Mouse (Mus musculus) myocyte (in vitro differentiated cells): ENCODE results near the gene Alox12. TPM values are rescaled to one million over a fixed set of nuclear protein-coding genes. Genes with fewer than 3 reads are reported as not detected.

Source experiments
- H3K27me3 ChIP-seq: one replicate; pipeline ENCODE4 v1.6.1; 2011; ENCODE audit not compliant: control insufficient read depth, insufficient read depth, insufficient read length
- H3K36me3 ChIP-seq: one replicate; pipeline ENCODE4 v1.6.1; 2011; ENCODE audit not compliant: control insufficient read depth, insufficient read depth
- H3K4me2 ChIP-seq: one replicate; pipeline ENCODE4 v1.6.1; 2011; ENCODE audit warnings: low read depth, control low read depth
- H3K4me3 ChIP-seq: one replicate; pipeline ENCODE4 v1.5.1; 2011; ENCODE audit warnings: mild to moderate bottlenecking, control low read depth, moderate library complexity
- H3K79me2 ChIP-seq: one replicate; pipeline ENCODE4 v1.6.1; 2011; ENCODE audit not compliant: control insufficient read depth, insufficient read depth
- H3ac ChIP-seq: one replicate; pipeline ENCODE4 v1.6.1; 2011; ENCODE audit not compliant: control insufficient read depth, insufficient read length
- CEBPB ChIP-seq: IDR thresholded peaks from 2 replicates; pipeline ENCODE4 v1.6.1; 2011; ENCODE audit warnings: mild to moderate bottlenecking, moderate library complexity; ENCODE audit not compliant: poor library complexity, insufficient read depth, severe bottlenecking
- E2F4 ChIP-seq: IDR thresholded peaks from one replicate; pipeline ENCODE4 v1.6.1; 2011; ENCODE audit warnings: mild to moderate bottlenecking, control low read depth, moderate library complexity; ENCODE audit not compliant: insufficient read depth
- MAX ChIP-seq: IDR thresholded peaks from one replicate; pipeline ENCODE4 v1.6.1; 2011; ENCODE audit warnings: low read depth, mild to moderate bottlenecking, control low read depth
- MYOD1 ChIP-seq, 3 experiments: IDR thresholded peaks; one replicate each; pipeline ENCODE4 v1.6.1; 2011; ENCODE audit warnings: control low read depth in 2 of 3, low read depth in 2 of 3, mild to moderate bottlenecking in 2 of 3, moderate library complexity in 1 of 3; ENCODE audit not compliant: insufficient read length in 2 of 3, control insufficient read depth in 1 of 3
- MYOG ChIP-seq, 3 experiments: IDR thresholded peaks; one replicate each; pipeline ENCODE4 v1.6.1; 2011; ENCODE audit warnings: control low read depth in 2 of 3, low read depth in 2 of 3, mild to moderate bottlenecking in 2 of 3; ENCODE audit not compliant: insufficient read length in 2 of 3, control insufficient read depth in 1 of 3, insufficient read depth in 1 of 3
- POLR2A ChIP-seq: IDR thresholded peaks from one replicate; pipeline ENCODE4 v1.6.1; 2011; ENCODE audit warnings: low read depth, mild to moderate bottlenecking, control low read depth, moderate library complexity; ENCODE audit not compliant: insufficient read length
- POLR2AphosphoS2 ChIP-seq: IDR thresholded peaks from one replicate; pipeline ENCODE4 v1.6.1; 2011; ENCODE audit warnings: low read depth, control low read depth; ENCODE audit not compliant: insufficient read length
- REST ChIP-seq: IDR thresholded peaks from one replicate; pipeline ENCODE4 v1.6.1; 2011; ENCODE audit warnings: mild to moderate bottlenecking, control low read depth, moderate library complexity; ENCODE audit not compliant: insufficient read depth, insufficient read length
- SRF ChIP-seq: IDR thresholded peaks from one replicate; pipeline ENCODE4 v1.6.1; 2011; ENCODE audit warnings: low read depth; ENCODE audit not compliant: control insufficient read depth, insufficient read length
- TCF12 ChIP-seq: IDR thresholded peaks from one replicate; pipeline ENCODE4 v1.6.1; 2011; ENCODE audit warnings: mild to moderate bottlenecking, control low read depth; ENCODE audit not compliant: poor library complexity, insufficient read depth, severe bottlenecking
- TCF3 ChIP-seq: IDR thresholded peaks from one replicate; pipeline ENCODE4 v1.6.1; 2011; ENCODE audit warnings: low read depth, control low read depth; ENCODE audit not compliant: insufficient read length
- USF1 ChIP-seq: IDR thresholded peaks from one replicate; pipeline ENCODE4 v1.6.1; 2011; ENCODE audit warnings: low read depth, mild to moderate bottlenecking, control low read depth, moderate library complexity
- polyA plus RNA-seq: library from polyadenylated mRNA; unstranded; fragments of >200 nt; fragmentation: generic; extraction: Trizol; gene quantifications from one replicate; pipeline ENCODE4 v1.2.1, GENCODE M21; 2012; ENCODE audit warnings: missing spikeins

Alox12 gene
- polyA plus RNA-seq, 1 experiment, result 0.25 TPM

GRCm38 (mm10) chr11:70201691-70202090 lies 53.5 kb downstream of the Alox12 start:
- no peak overlapping the region for H3K4me3 ChIP-seq
- no peak for TF ChIP-seq REST
- no peak for TF ChIP-seq MYOG (IDR thresholded peaks at IDR 0.05; ENCODE audit: control insufficient read depth in 1 of 3, insufficient read depth in 1 of 3, insufficient read length in 2 of 3, low read depth in 2 of 3)
- no peak for TF ChIP-seq CEBPB
- TF ChIP-seq TCF12, result no peak
- no peak for TF ChIP-seq TCF3
- no peak for TF ChIP-seq E2F4
- no peak for TF ChIP-seq MAX
- TF ChIP-seq POLR2AphosphoS2, result no peak
- TF ChIP-seq USF1, result no peak
- no peak for TF ChIP-seq POLR2A
- TF ChIP-seq SRF, result no peak
- TF ChIP-seq MYOD1 (IDR thresholded peaks at IDR 0.05; ENCODE audit: control insufficient read depth in 1 of 3, insufficient read length in 2 of 3, low read depth in 2 of 3), result no peak
- H3K27me3 ChIP-seq, result no peaks in the 10 kb centered on the region
- H3K36me3 ChIP-seq, result no peaks in the 10 kb centered on the region
- H3K4me2 ChIP-seq, result no peak overlapping the region
- no peaks in the 10 kb centered on the region for H3K79me2 ChIP-seq
- H3ac ChIP-seq, result no peak overlapping the region

DNA sequence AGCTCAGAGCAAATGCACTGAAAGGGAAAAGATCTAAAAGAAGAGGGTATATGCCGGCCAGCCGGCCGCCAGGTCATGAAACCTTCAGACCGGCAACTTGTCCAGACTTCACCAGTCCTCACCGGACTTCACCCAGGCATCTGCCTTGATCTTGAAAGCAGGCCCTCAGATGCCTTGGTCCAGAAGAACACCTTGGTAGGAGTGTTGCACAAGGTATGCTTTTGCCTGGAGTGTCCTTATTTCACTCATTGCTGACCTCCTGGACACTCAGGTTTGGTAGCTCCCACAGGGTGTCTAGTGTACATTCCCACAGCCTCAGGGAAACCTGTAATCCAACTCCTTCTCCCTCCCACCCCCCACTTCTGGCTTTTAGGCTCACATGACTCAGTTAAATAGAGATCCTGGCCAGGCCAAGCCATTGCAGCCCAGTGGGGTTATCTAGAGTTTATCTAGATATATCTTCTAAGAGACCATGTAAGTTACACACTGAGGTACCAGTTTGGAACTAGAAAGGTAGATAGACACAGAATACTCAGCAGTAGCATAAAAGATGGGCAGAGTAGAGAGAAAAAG lies 55.0 kb downstream of the Alox12 start:
- TF ChIP-seq E2F4 (no peak), MYOG (IDR thresholded peaks at IDR 0.05; ENCODE audit: control insufficient read depth in 1 of 3, insufficient read depth in 1 of 3, insufficient read length in 2 of 3, low read depth in 2 of 3) (no peak), CEBPB (no peak), USF1 (peak; percentile 37), POLR2AphosphoS2 (no peak)
- H3K4me2 ChIP-seq, result peak overlapping the region; percentile 67
- H3K27me3 ChIP-seq, result no peaks in the 10 kb centered on the region
- no peak overlapping the region for H3K4me3 ChIP-seq
- no peaks in the 10 kb centered on the region for H3K79me2 ChIP-seq
- no peaks in the 10 kb centered on the region for H3K36me3 ChIP-seq
- H3ac ChIP-seq, result no peak overlapping the region

GRCm38 (mm10) chr11:70199107-70199506 lies 56.0 kb downstream of the Alox12 start:
- H3K4me2 ChIP-seq, result peak overlapping the region; percentile 67
- TF ChIP-seq TCF3 (no peak), REST (no peak), POLR2A (no peak), E2F4 (no peak), CEBPB (no peak), SRF (no peak), TCF12 (no peak), USF1 (no peak), POLR2AphosphoS2 (no peak), MYOG (IDR thresholded peaks at IDR 0.05; ENCODE audit: control insufficient read depth in 1 of 3, insufficient read depth in 1 of 3, insufficient read length in 2 of 3, low read depth in 2 of 3) (no peak)
- H3K27me3 ChIP-seq, result no peaks in the 10 kb centered on the region
- H3K79me2 ChIP-seq, result no peaks in the 10 kb centered on the region
- no peak overlapping the region for H3ac ChIP-seq
- peak overlapping the region; percentile 2 for H3K4me3 ChIP-seq
- H3K36me3 ChIP-seq, result no peaks in the 10 kb centered on the region

DNA sequence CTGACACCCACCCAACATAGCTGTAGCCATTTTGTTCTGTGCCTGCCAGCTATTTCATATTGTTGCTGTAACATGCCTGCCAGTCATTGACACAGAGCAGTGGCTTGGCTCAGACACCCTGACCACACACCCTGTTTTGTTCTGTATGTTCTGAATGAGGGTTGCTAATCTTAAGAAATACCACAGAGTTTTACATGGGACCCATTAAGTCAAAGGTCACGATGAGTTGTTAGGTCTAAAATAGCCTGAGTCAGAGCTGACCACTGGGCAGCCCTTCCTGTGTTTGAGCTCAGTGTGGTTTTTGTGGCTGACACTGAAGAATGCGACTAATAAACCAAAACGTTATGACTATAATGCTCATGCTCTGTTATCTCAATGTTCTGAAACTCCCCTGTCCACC lies 56.8 kb downstream of the Alox12 start:
- Histone ChIP-seq H3K4me3 (no peak overlapping the region), H3K79me2 (no peaks in the 10 kb centered on the region), H3K36me3 (no peaks in the 10 kb centered on the region), H3ac (no peak overlapping the region), H3K4me2 (peak overlapping the region; percentile 67), H3K27me3 (no peaks in the 10 kb centered on the region)
- TF ChIP-seq TCF12, result no peak
- TF ChIP-seq SRF, result no peak
- no peak for TF ChIP-seq TCF3
- no peak for TF ChIP-seq MYOD1 (IDR thresholded peaks at IDR 0.05; ENCODE audit: control insufficient read depth in 1 of 3, insufficient read length in 2 of 3, low read depth in 2 of 3)
- peak; percentile 91 for TF ChIP-seq CEBPB

- no peak for TF ChIP-seq POLR2AphosphoS2
- TF ChIP-seq CEBPB, result 0 out of 2 replicates have a peak, but pooled peaks have one; percentile 6
- TF ChIP-seq MYOD1 (IDR thresholded peaks at IDR 0.05; ENCODE audit: control insufficient read depth in 1 of 3, insufficient read length in 2 of 3, low read depth in 2 of 3), result peak in 2 of 3 experiments; percentile 35 to 46
- no peaks in the 10 kb centered on the region for H3K79me2 ChIP-seq
These were observed 61.5 kb downstream of the Alox12 start for GRCm38 (mm10) chr11:70193354-70194285.

More at GRCm38 (mm10) chr11:70193354-70194285, 61.5 kb downstream of the Alox12 start:
- Histone ChIP-seq H3K4me2 (peak overlapping the region; percentile 45), H3K36me3 (no peaks in the 10 kb centered on the region), H3ac (no peak overlapping the region), H3K4me3 (no peak overlapping the region), H3K27me3 (no peaks in the 10 kb centered on the region)
